Mouse (Mus musculus) stomach, embryonic 15.5 days (tissue): ENCODE measurements around the gene Tgm7. TPM values are rescaled to one million over a fixed set of nuclear protein-coding genes. Genes with fewer than 3 reads are reported as not detected.
"Not testable (repeated sequence)": the region's sequence is repeated elsewhere in the genome, so short reads cannot be mapped to it uniquely, and the experiment has no call there.

Experiments used
- ATAC-seq: fragments of 200-750 bp; cut with Nextera tagmentation; 2 replicates; pipeline ENCODE4 v1.8.0; 2017; ENCODE audit warnings: low read depth, moderate number of reproducible peaks, moderate TSS enrichment; ENCODE audit not compliant: insufficient read depth, low FRiP score
- H3K27ac ChIP-seq: fragments of 300-500 bp; sonication (generic); 2 replicates; pipeline ENCODE4 v1.5.1; 2015; ENCODE audit warnings: mild to moderate bottlenecking, inconsistent platforms
- H3K27me3 ChIP-seq: fragments of 300-500 bp; sonication (generic); replicated peaks from 2 replicates; pipeline ENCODE4 v1.6.1; 2015; ENCODE audit warnings: inconsistent platforms
- H3K36me3 ChIP-seq: fragments of 300-500 bp; sonication (generic); 2 replicates; pipeline ENCODE4 v1.6.1; 2015; ENCODE audit warnings: inconsistent platforms
- H3K4me1 ChIP-seq: fragments of 300-500 bp; sonication (generic); 2 replicates; pipeline ENCODE4 v1.6.1; 2015; ENCODE audit warnings: inconsistent platforms
- H3K4me2 ChIP-seq: fragments of 300-500 bp; sonication (generic); 2 replicates; pipeline ENCODE4 v1.6.1; 2015; ENCODE audit warnings: mild to moderate bottlenecking, inconsistent platforms
- H3K4me3 ChIP-seq: fragments of 300-500 bp; sonication (generic); replicated peaks from 2 replicates; pipeline ENCODE4 v1.5.1; 2015; ENCODE audit warnings: inconsistent platforms
- H3K9ac ChIP-seq: fragments of 300-500 bp; sonication (generic); 2 replicates; pipeline ENCODE4 v1.6.1; 2015; ENCODE audit warnings: inconsistent platforms
- H3K9me3 ChIP-seq: fragments of 300-500 bp; sonication (generic); 2 replicates; pipeline ENCODE4 v1.6.1; 2016; ENCODE audit warnings: inconsistent platforms
- WGBS: fragments of 180-500 bp; shearing (Covaris S2); methylation state at CpG from one replicate; pipeline ENCODE4 v1.1.7; 2015; 5-methylcytosine and 5-hydroxymethylcytosine counted together
- polyA plus RNA-seq: library from polyadenylated mRNA; unstranded; fragments of >200 nt; fragmentation: Nextera tagmentation; extraction: Ambion mirVana; gene quantifications from 2 replicates; pipeline ENCODE4 v1.2.1, GENCODE M21; 2015

The Tgm7 gene
- polyA plus RNA-seq, 1 experiment from 2014 or later, result 0.40 TPM

DNA sequence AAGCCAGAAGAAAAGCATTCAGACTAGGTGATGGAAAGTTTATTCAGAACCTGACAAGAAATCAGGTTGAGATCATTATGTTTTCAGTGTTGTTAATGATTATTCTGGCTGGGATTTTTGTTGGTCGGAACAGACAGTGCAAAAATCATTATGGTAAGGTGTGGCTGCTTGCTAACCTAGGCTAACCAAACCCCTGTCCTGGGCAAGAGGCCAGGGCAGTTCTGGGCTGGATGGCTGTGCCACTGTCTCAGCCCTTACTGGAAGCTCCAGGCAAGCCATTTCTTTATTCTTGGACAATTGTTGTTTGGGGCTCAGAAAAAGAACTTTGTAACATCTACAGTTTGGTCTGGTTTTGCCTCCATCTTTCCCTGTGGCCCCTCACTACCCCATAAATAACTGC is 17.9 kb upstream of the Tgm7 start:
- H3K4me3 ChIP-seq, result no peak overlapping the region
- no peak overlapping the region for H3K4me2 ChIP-seq
- WGBS, result 82% methylated on average over 1 of the region's 1 CpGs
- H3K36me3 ChIP-seq, result no peaks in the 10 kb centered on the region
- H3K9me3 ChIP-seq, result no peaks in the 10 kb centered on the region
- H3K4me1 ChIP-seq, result no peaks in the 10 kb centered on the region
- H3K27me3 ChIP-seq, result no peaks in the 10 kb centered on the region
- no peak for ATAC-seq
- no peak overlapping the region for H3K27ac ChIP-seq
- no peak overlapping the region for H3K9ac ChIP-seq

DNA sequence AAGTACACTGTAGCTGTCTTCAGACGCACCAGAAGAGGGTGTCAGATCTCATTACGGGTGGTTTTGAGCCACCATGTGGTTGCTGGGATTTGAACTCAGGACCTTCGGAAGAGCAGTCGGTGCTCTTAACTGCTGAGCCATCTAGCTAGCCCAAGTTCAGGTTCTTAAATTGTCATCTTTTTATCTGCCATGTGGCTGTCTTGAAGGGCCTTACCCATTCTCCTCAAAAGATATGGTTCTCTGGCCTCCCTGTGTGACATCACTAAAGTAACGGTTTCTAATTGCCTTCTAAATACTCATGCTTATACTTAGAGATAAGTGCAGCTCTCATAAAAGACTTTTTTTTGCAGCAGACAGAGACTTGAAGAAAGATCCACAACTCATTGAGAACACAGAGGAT is 16.7 kb upstream of the Tgm7 start:
- 92% methylated on average over 5 of the region's 5 CpGs for WGBS

DNA sequence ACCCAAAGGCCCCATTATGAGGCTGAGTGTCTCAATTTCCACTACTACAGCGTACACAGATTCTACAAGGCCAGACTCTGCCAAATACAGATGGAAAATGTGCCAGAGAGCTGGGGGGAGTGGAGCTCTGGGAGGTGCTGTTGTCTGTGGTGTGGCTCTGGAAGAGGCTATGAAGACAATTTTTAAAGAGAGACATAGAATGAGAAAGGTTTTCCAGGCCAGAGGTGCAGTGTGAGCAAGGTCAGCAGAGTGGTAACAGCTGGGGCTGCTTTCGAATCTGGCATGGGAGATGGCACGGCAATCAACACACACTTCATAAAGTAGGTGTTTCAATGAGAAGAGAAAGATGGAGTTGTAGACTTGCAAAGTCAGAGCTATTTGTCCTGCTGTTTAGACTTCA is 9.7 kb upstream of the Tgm7 start:
- no peak overlapping the region for H3K27ac ChIP-seq
- no peak overlapping the region for H3K4me2 ChIP-seq
- H3K36me3 ChIP-seq, result no peaks in the 10 kb centered on the region
- ATAC-seq, result no peak
- WGBS, result 75% methylated on average over 3 of the region's 3 CpGs
- no peaks in the 10 kb centered on the region for H3K9me3 ChIP-seq
- H3K27me3 ChIP-seq, result no peaks in the 10 kb centered on the region
- H3K4me3 ChIP-seq, result no peak overlapping the region
- no peaks in the 10 kb centered on the region for H3K4me1 ChIP-seq
- H3K9ac ChIP-seq, result no peak overlapping the region

More for the DNA sequence above, 16.7 kb upstream of the Tgm7 start:
- H3K4me1 ChIP-seq, H3K4me2 ChIP-seq, H3K9ac ChIP-seq, H3K4me3 ChIP-seq, H3K9me3 ChIP-seq, H3K27me3 ChIP-seq, H3K27ac ChIP-seq, ATAC-seq, H3K36me3 ChIP-seq: not testable (repeated sequence)

DNA sequence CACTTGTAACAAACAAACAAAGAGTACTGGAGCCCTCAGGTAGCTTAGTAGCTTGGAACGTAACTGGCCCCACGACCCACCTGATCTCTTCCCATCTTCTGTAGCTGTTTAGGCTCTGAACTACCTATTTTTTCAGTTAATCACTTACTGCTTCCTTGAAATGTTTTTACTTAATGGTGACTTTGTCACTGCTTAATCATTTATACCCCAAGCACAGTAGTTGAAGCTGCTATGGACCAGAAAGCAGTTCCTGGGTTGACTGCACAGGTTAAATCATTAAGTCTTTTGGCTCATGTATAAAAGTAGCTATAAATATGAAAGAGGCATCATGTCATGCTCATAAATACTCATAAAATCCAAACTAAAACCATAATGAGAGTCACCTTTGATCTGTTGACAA is 5.8 kb upstream of the Tgm7 start:
- Histone ChIP-seq H3K4me1 (no peaks in the 10 kb centered on the region), H3K27ac (no peak overlapping the region), H3K4me3 (no peak overlapping the region), H3K4me2 (no peak overlapping the region), H3K9me3 (no peaks in the 10 kb centered on the region), H3K9ac (no peak overlapping the region), H3K36me3 (no peaks in the 10 kb centered on the region), H3K27me3 (no peaks in the 10 kb centered on the region)
- no peak for ATAC-seq
- 83% methylated on average over 2 of the region's 2 CpGs for WGBS

DNA sequence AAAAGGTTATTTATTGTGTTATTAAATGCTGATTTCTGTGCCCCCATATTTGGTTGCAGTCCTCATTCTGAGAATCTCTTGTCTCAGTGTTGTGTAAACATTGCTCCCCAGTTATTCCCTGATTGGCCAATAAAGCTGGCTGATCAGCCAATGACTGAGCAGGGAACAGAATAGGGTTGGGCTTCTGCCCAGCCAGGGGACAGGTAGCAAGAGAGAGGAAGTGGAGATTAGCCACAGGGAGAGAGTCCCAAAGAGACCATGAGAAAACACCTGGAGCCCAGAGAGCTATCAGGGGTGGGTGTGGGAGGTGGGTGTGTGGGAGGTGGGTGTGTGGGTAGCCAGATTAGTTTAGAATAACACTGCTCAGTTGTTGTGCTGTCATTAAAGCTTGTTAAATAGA is 3.7 kb downstream of the Tgm7 start:
- H3K4me3 ChIP-seq, result no peak overlapping the region
- no peaks in the 10 kb centered on the region for H3K36me3 ChIP-seq
- no peaks in the 10 kb centered on the region for H3K9me3 ChIP-seq
- H3K27me3 ChIP-seq, result no peaks in the 10 kb centered on the region
- ATAC-seq, result peak; percentile 35; the same call in 1 of the 2 replicates
- no peak overlapping the region for H3K4me2 ChIP-seq
- no peaks in the 10 kb centered on the region for H3K4me1 ChIP-seq
- no peak overlapping the region for H3K27ac ChIP-seq
- H3K9ac ChIP-seq, result no peak overlapping the region

DNA sequence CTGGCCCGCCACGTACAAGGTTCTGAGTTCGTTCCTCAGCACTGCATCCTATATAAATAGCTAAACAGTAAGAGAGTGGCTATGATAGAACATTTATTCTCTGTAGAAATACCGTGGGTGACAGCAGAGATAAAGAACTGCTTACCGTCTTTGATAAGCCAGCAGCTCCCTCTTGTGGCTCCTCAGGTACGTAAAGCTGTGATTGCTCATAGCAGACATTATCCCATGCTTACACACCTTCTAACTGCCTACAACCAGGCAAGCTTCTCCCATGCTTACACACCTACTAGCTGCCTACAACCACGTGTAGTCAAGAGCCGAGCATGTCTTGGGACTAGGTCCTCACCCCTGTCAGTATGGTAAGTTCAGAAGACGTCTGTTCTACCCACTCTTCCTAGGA is 7.5 kb downstream of the Tgm7 start:
- Histone ChIP-seq H3K36me3 (no peaks in the 10 kb centered on the region), H3K9ac (no peak overlapping the region), H3K4me3 (no peak overlapping the region), H3K4me1 (no peaks in the 10 kb centered on the region), H3K27ac (no peak overlapping the region), H3K9me3 (no peaks in the 10 kb centered on the region), H3K4me2 (no peak overlapping the region), H3K27me3 (no peaks in the 10 kb centered on the region)
- ATAC-seq, result no peak
- 17% methylated on average over 9 of the region's 9 CpGs for WGBS

DNA sequence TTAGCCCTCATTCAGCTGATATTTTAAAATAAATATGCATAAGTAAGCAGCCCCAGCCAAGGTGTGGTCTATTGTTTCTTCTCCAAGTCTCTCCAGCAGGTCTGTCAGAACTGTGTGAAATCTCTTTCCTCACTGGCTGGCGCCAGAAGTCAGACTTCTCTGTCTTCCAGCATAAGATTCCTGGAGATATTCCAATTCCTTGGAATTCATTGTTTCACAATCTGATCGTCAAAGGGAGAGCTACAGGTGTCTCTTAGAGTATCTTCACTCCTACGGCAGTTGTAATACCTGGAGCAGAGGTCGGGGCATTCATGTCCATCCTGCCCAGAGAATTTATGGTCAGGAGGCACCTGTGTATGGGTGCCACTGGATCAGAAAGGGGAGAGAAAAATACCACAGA is 19.8 kb downstream of the Tgm7 start:
- no peak for ATAC-seq
- Histone ChIP-seq H3K36me3 (no peaks in the 10 kb centered on the region), H3K9ac (no peak overlapping the region), H3K4me1 (peaks cover 4% of the 10 kb centered on the region; the same call in 1 of the 2 replicates), H3K4me3 (no peak overlapping the region), H3K27ac (no peak overlapping the region), H3K9me3 (no peaks in the 10 kb centered on the region), H3K27me3 (no peaks in the 10 kb centered on the region), H3K4me2 (no peak overlapping the region)
- WGBS, result 66% methylated on average over 4 of the region's 4 CpGs

DNA sequence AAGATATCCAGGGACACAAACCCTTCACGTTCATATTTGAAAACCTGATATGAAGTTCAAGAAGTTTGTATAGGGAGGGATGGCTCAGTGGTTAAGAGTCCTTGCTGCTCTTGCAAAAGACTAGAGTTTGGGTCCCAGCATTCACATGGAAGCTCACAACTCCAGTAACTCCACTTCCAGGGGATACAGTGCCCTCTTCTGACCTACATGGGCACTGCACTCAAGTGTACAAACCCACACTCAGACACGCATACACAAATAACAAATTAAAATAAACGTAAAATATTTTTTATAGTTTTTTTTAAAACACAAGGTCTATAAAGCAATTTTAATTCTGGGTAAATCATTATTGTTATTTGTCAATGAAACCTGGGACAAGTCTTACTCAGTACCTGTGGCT is 21.1 kb downstream of the Tgm7 start:
- no peaks in the 10 kb centered on the region for H3K27me3 ChIP-seq
- no peak overlapping the region for H3K9ac ChIP-seq
- H3K4me3 ChIP-seq, result no peak overlapping the region
- no peak overlapping the region for H3K27ac ChIP-seq
- no peak overlapping the region for H3K4me2 ChIP-seq
- no peaks in the 10 kb centered on the region for H3K9me3 ChIP-seq
- peaks cover 4% of the 10 kb centered on the region; the same call in 1 of the 2 replicates for H3K4me1 ChIP-seq
- H3K36me3 ChIP-seq, result no peaks in the 10 kb centered on the region
- 83% methylated on average over 3 of the region's 3 CpGs for WGBS
- ATAC-seq, result no peak

DNA sequence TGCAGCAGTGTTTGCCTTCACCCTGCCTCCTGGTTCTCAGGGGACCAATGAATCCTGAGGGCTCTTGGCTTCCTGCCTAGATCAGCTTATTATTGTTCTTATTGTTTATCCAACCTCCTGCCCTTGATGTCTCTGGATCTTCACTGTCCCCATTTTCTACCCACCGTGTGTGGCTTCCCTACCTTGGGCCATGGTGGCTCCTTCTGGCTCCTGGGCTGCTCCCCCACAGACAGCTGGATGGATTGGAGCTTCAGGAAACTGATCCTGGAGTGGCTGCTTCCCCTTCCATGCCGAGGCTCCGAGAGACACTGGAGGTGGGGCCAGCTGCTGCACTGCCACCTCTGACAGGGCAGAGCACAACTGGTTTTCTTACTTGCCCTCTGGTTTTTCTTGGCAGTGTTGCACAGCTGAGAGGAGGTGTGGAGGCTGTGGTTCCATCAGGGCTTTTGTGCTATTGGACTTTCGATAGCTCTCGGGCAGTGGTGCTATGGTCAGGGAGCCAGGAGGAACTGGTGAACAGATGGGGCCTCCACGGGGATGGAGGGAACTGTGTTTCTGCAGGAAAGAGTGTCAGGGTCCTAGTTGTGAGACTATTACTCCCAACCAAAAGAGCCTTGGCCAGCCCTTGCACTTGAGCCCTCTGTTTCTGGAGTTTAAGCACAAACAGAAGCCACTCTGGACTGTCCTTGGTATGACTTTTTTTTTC is 24.0 kb downstream of the Tgm7 start, which contains the start of gene Tgm5:
Gene Tgm5, minus strand, starts transcription at position 362 of the 706 bp plus-strand sequence.
- Histone ChIP-seq H3K27ac (no peak within 1 kb of the TSS), H3K4me3 (no peak within 1 kb of the TSS)
- ATAC-seq, result no peak

DNA sequence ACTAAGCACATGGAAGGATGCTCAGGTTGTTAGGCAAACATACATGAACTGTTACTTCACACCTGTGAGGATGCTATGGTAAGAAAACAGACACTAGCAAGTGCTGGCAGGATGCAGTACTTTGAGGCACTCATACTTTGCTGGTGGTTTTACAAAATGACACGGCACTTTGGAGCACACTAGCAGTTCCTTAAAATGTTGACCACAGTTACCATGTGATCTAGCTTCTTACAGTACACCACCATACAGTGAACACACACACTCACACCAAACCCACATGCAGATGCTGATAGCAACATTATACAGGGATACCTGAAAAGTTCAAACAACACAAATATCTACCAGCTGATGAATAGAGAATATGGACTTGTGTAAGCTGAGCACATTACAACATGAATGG is 27.0 kb downstream of the Tgm7 start:
- no peaks in the 10 kb centered on the region for H3K9me3 ChIP-seq
- H3K4me2 ChIP-seq, result no peak overlapping the region
- no peak overlapping the region for H3K4me3 ChIP-seq
- no peaks in the 10 kb centered on the region for H3K27me3 ChIP-seq
- H3K4me1 ChIP-seq, result peaks cover 4% of the 10 kb centered on the region; the same call in 1 of the 2 replicates
- WGBS, result 66% methylated on average over 1 of the region's 1 CpGs
- ATAC-seq, result no peak
- H3K9ac ChIP-seq, result no peak overlapping the region
- H3K36me3 ChIP-seq, result no peaks in the 10 kb centered on the region
- H3K27ac ChIP-seq, result no peak overlapping the region

More for the DNA sequence above, 24.0 kb downstream of the Tgm7 start, which contains the start of gene Tgm5:
- 31% methylated on average over 6 of the region's 6 CpGs for WGBS
- Histone ChIP-seq H3K9ac (no peak within 1 kb of the TSS), H3K4me2 (no peak within 1 kb of the TSS), H3K27me3 (no peaks in the 10 kb centered on the region), H3K4me1 (peaks cover 4% of the 10 kb centered on the region; the same call in 1 of the 2 replicates), H3K9me3 (no peaks in the 10 kb centered on the region), H3K36me3 (no peaks in the 10 kb centered on the region)

DNA sequence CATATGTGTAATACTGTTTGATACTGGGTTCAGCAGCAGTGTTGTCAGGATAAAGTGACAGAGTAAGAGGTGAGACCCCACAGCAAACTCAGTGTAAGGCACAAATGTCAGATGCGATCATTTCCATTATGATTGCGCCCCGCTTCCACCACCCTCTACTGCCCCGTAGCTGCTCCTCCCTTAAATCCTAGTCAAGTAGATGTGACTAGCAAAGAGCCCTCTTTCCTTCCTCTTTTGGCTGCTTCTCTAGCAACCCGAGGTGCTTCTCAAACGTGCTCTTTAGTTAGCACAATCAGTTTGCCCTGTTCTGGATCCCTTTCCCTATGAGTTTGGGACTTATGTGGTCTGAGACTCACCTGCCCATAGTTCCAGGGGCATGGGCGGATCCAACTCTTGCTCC is 34.8 kb downstream of the Tgm7 start:
- Histone ChIP-seq H3K4me2 (no peak overlapping the region), H3K9me3 (no peaks in the 10 kb centered on the region), H3K27me3 (no peaks in the 10 kb centered on the region), H3K4me3 (no peak overlapping the region), H3K4me1 (no peaks in the 10 kb centered on the region), H3K36me3 (no peaks in the 10 kb centered on the region), H3K27ac (no peak overlapping the region), H3K9ac (no peak overlapping the region)
- ATAC-seq, result no peak
- 74% methylated on average over 7 of the region's 7 CpGs for whole genome bisulfite sequencing

DNA sequence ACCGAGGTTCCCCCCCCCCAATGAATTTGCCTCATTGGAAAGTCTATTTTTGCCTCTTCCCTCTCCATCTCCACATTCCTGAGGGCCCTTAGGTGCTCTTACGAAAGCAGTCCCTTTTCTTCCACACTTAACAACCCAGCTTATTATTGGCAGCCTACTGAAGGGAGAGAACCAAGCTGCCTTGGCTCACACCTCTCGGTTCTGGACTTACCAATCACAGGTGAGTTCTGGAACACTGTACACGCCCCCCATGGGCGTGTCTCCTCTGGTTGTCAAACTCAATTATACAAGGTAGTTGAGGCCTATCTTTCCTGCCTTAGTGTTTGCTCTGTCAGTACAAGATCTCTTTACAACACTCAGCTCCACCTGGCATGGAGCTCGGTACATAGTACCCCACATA is 37.7 kb downstream of the Tgm7 start:
- H3K4me1 ChIP-seq, result no peaks in the 10 kb centered on the region
- no peak overlapping the region for H3K27ac ChIP-seq
- no peak overlapping the region for H3K4me3 ChIP-seq
- 73% methylated on average over 6 of the region's 6 CpGs for WGBS
- no peak overlapping the region for H3K4me2 ChIP-seq
- no peaks in the 10 kb centered on the region for H3K27me3 ChIP-seq
- H3K9ac ChIP-seq, result no peak overlapping the region
- no peaks in the 10 kb centered on the region for H3K36me3 ChIP-seq
- ATAC-seq, result no peak
- H3K9me3 ChIP-seq, result no peaks in the 10 kb centered on the region

DNA sequence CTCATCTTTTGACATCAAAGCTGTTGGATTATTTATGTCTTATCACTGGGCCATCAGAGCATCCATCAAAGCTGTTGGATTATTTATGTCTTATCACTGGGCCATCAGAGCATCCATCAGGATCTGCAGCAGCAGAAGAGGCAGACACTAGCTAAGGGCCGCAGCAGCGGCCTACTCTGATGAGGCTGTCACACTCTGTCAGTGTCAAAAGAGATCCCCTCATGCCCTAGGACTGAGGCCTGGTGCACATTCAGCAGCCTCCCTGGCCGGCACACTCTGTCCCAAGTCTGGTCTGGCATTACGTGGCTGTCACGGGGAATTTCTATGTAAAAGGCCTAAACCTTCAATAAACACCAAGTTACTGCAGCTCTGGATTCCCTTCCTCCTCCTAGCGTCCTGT is 40.1 kb downstream of the Tgm7 start:
- Histone ChIP-seq H3K9me3 (no peaks in the 10 kb centered on the region), H3K9ac (no peak overlapping the region), H3K36me3 (no peaks in the 10 kb centered on the region), H3K4me2 (no peak overlapping the region), H3K4me3 (no peak overlapping the region), H3K27ac (no peak overlapping the region), H3K4me1 (no peaks in the 10 kb centered on the region), H3K27me3 (no peaks in the 10 kb centered on the region)
- ATAC-seq, result no peak
- WGBS, result 63% methylated on average over 6 of the region's 6 CpGs
